Mouse (Mus musculus) CH12F3 (cell line): ENCODE data around the gene Pbp2.

Source experiments
- in situ Hi-C: fragments of 300-500 bp; cut with MboI; formaldehyde crosslinking; loops from 2 replicates; pipeline ENCODE4 v1.14.3; 2020; ENCODE audit warnings: low sequenced_read_pairs

Gene Pbp2

DNA sequence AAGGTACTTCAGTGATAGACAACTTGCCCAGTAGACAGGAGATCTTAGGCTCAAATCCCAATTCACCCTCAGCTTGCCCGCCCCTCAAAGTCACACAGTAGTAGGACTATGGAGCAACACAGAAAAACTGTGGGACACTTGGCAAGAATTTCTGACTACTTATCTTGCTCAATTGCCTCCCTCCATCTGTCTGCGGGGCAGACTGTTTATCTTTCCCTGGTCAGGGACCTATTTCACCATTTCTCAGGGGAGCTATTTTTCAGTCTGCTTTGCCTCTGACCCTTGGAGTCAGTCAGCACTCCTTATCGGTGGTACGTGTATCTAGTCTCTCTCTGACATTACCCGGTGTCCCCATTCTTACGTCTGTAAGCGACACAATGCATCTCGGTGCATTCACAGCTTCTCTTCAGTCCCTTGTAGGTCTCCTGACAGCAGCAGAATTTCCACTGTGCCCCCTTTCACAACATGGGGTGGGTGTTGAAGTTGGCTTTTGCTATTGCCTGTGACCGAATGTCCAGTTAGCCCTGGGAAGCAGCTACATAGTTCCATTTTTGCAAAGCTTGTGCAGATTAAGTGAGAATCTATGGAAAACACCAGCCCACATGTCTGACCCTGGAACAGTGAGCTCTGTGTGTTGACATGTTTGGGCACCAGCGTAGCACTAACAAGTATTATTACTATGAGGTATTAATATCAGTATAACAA lies 7.6 kb downstream of the Pbp2 start:
- in situ Hi-C loops: no loop called here

DNA sequence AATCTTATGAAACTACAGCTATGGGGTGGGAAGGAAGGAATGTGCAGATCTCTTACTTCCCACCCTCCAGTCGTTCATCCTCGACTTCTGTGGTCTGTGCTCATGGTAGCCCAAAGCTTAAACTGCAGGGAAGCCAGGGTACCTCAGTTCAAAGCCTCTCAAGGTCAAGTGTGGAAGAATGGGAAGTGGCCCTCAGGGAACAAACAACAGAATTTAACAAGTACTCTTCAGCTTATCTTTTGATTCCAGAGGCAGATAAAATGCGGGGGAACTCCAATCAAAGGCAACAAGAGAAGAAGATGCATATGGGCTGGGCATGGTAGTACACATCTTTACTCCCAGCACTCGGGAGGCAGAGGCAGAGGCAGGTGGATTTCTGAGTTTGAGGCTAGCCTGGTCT lies 9.7 kb downstream of the Pbp2 start:
- in situ Hi-C loops: no loop called here

DNA sequence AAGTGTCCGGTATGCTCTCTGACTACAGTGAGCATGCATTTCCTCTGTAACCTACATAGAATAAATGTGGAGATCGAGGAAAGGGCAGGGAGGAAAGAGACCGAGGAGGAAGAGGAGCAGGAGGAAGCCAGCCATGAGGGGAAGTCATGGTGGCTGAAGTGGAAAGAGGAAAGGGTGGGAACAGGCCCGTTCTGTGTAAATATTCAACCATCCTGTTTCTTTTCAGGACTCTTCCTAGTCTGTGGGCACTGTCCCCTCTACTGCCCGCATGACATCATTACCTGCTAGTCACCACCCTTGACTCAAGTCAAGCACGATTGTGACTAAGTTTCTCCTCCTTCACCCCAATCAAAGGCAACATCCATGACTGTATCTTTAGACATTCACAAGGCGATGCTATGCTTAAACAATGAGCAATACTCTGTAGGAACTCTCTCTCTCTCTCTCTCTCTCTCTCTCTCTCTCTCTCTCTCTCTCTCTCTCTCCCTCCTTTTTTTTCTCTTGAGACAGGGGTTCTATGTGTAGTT lies 11.1 kb downstream of the Pbp2 start:
- in situ Hi-C loops: no loop called here

DNA sequence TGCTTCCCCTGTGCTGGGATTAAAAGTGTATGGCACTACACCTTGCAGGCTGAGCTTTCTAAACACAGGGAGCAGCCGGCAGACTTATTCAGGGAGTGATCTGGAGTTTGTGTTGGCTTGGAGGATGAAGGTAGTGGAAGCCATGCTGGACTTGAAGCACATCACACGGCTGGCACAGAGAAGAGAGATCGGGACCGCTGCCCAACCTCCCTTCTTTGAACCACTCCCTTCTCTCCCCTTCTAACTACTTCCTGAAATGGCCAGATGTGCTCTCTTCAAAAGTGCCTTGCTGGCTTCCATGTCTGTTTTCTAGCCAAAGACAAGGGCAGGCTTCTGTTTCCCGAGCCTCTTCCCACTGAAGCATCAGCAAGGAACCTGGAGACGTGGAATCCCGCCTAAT lies 12.6 kb downstream of the Pbp2 start:
- in situ Hi-C loops: no loop called here

DNA sequence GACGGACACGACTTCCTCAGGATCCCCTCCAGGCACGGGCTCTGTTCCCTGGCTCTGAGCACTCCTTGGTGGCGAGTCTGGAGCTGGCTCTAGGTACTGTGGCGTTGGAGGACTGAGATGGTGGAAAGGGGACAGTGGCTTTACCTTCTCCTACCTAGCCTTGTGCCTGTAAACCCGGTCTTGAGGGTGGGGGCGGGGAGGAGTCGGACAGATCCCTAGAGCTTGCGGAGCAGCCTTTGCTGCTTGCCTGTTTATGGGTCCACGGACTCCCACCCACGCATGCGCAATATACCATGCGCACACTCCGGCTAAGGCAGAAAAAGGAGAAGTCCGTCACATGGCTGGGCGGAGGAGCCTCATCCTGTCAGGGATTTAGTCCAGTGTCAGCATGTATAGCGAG lies 13.9 kb downstream of the Pbp2 start:
- in situ Hi-C loops: no loop called here

DNA sequence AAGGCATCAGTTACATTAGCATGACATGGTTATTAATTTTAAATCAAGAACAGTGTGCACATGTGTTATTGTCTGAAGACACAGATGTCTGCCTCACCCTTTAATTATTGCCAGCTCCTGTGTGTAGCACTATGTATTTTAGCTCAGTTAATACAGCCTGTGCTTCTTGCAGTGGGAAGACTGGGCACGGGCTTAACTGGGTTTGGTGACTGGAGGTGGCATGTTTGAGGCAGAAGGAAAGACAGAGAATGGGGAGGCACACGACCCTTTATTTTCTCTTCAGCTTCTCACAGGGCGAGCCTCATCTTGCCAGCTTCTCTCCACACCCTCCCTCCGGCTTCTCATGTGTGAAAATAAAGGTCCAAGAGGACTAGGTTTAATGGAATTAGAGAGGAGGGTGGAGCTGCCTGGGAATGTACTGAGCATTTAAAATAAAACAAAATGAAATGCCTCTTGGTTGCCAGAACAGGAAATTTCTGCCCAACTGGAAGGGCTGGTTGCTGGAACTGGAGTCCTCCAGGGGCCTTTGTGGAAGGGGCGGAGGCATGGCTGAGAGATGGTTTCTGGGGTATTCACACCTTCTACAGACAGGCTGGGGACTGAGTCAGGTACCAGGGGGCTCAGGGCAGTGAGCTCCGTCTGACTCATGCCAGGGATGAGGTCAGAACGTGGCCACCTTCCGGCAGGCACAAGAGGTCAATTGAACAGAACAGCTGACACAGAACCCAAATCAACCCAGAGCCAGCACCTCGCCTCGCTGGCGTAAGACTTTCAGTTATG lies 14.9 kb downstream of the Pbp2 start:
- in situ Hi-C loops: no loop called here

DNA sequence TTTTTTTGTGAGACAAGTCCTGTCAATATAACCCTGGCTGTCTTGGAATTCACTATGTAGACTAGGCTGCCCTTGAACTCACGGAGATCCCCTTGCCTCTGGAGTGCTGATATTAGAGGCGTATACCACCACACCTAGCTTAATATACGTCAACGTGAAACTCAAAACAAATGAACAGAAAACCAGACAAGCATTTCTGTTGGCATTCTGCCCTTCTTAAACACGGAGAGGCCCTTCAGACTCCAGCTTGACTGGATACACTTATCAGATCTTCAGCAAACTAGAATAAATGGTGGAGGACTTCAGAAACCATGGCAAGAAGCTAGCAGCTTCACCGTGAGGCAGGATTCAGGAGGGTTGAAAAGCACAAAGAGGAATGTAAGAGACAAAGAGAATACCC lies 16.1 kb downstream of the Pbp2 start:
- in situ Hi-C loops: no loop called here

DNA sequence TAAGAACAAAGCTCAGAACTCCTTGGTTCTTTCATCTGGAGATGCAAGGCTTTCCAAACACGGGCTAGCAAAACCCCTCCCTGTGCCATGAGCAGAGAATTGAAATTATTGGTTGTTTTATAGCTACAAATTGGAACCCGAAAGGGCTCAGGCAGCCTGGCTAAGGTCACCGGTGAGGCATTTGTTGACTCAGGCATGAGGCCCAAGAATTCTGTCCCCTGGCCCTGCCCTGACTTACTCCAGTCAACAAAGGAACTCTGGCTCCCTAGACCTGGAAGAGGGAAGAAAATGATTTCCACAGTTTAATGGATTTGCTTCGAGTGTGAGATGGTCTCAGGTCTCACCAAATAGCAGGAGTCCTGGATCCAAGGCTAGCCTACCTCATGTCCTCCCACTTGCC lies 17.8 kb downstream of the Pbp2 start:
- in situ Hi-C loops: no loop called here

DNA sequence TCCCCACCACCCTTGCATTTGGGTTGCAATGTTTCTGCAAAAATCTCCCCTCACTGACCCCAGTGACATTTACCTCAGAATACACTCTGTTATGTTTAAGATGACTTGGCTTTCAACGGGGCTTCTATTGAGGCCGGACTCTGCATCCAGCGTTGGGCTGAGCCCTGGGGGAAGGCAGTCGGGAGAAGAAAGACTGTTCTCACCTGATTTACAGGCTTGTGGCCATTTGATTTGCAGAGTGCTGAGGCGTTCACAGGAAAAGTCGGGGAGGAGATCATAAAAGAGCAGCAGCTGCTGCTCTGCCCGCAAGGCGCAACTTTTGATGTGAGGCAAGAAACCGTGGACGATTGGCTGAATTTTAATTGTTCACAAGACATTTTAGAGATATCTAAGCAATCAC lies 30.3 kb downstream of the Pbp2 start:
- in situ Hi-C loops: no loop called here

DNA sequence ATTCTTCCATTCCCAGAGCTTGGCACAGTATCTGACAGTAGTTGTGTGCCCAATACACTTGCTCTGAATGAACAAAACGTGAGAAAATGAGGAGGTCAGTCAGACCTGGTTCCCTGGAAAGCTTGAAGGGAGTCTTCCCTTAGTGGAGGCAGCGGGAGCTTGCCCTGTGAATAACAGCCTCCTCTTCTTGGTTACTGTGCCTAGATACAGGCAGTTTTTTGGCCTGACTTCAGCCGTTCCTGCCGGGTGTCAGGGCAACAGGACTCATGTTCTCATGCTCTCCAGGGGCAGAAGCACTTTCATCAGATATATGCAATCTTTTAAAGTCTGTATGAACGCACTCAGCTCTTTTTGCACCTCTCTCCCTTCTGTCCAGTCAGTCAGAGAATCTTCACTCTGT lies 30.9 kb downstream of the Pbp2 start:
- in situ Hi-C loops: no loop called here

DNA sequence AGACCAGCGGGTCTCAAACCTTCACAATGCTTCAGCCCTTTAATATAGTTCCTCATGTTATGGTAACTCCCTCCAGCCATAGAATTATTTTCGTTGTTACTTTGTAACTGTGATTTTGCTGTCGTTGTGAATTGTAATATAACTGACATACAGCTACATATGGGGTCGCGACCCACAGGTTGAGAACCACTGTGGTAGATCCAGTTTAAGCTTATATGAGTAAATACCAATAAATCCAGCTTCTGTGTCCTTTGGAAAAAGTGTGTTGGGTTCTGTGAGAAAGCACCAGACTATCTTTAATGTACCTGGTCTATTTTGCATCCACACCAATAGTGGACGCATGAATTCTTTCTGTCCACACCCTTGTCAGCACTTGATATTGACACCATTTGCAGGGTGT lies 31.9 kb downstream of the Pbp2 start:
- in situ Hi-C loops: no loop called here

DNA sequence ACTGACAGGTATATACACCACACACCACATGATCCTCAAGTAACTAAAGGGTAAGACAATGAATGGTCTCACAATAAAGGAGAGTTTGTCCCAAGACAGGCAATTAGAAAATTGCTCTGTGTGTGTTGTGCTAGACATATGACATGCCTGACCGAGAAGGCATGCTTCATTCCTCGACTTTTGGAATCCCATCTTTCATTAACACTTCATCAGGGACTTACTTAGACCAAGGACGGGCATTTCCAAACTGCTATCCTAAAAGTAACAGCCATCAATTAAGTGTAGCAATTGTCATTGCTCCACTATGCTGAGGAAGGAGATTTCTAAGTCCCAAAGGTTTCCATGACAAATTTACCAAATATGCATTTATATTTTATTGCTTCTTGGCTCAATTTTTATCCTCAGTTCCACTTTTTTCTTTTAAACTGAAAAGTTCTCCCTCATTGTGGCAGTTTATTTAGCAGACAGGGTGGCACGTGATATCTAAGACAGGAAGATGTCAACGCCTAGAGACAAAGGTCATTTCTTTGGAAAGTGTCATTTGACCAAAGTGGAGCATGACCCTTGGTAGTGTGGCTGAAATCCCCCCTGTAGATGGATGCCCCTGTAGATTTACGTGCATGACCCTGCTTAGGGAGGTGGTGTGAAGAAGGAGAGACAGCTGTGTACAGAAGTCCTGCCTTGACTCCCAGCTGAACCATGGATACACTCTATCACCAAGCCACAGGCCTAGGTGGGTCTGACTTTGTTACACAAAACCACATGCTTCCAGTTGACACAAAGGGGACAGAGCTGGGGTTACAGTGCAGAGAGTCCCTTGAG lies 33.5 kb downstream of the Pbp2 start:
- in situ Hi-C loops: no loop called here

DNA sequence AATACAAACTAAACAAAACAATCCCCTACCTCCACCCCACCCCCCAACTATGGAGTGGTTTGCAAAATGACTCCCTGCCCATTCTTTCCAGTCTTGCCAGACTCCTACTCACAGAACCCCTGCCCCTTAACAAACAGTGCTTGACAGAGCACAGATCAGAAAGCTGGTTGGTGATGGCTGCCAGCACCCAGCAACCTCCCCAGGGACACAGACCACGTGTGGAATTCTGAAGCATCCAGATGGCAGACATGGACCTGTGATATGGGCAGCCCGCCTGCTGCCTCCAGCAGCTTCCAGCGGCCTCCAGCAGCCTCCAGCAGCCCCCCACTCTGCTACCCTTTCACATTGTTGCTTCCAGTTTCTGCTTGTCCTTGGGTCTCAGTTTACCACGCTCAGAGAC lies 35.0 kb downstream of the Pbp2 start:
- in situ Hi-C loops: no loop called here

DNA sequence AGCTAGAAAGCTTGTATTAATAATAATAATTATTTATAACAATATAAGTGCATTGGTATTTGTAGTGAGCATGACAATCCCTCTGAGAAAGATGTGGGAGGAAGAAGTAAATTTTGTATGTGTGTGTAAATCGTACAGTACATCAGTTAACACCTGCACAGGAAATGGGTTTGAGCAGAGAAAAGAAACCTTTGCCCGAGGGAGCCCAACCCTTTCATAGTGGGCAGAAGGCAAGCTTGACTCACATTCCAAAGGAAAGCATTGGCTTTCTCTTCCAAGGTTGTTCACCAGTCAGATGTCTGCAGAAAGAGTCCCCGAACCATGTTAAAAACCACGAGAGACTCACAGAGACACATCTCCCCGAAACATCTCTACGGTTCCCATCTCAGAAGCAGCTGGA lies 37.1 kb downstream of the Pbp2 start:
- in situ Hi-C loops: no loop called here

DNA sequence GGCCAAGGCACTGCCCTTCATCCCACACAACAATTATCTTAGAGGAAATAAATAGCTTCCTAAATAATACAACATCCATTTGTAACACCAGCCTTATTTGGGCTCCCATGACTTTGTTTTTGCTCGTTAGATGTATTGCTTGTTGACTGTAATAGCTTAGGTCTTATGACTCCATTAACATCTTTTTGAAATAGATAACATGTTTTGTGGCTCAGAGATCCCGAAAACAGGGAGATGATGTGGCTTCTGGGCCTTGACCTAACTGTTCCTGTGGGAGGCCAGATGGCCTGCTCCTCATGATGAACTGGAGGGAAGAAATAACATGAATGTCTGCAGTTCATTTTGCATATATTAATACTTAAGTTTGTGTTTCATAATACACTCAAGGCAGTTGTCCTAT lies 38.4 kb downstream of the Pbp2 start:
- in situ Hi-C loops: no loop called here

DNA sequence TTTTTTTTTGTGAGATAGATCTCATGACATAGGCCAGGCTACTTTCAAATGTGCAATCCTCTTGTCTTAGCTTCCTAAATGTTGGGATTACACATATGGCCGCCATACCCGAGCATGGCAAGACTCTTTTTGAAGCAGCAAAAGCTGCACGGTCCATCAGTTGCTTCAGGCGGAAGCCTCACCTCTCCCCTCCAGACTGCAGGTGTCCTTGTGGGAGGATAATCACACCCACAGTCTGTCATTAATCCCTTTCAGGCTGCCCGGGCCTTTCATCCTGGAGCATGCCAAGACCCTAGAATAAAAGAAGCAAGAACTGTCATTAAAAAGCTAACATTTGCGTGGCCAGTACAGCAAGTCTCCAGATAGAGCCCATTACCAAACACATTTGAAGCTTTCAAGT lies 40.6 kb downstream of the Pbp2 start:
- in situ Hi-C loops: no loop called here

DNA sequence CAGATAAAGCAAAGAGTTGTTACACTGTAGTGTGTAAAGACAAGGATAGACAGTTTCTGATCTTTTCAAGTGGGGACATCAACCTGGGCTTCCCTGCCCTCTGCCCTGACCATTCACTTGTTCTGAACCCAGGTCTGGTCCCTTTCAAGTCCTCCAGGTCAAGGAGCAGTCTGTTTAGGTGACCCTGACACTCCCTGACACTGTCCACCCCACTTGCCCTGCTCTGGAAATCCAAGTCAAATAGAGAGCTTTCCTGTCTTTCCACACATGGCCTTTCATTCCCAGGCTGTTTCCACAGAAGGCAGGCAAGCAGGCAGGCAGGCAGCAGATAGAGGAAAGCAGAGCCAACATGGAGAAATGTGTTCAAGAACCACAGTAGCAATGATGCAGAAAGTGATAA lies 41.8 kb downstream of the Pbp2 start:
- in situ Hi-C loops: no loop called here

DNA sequence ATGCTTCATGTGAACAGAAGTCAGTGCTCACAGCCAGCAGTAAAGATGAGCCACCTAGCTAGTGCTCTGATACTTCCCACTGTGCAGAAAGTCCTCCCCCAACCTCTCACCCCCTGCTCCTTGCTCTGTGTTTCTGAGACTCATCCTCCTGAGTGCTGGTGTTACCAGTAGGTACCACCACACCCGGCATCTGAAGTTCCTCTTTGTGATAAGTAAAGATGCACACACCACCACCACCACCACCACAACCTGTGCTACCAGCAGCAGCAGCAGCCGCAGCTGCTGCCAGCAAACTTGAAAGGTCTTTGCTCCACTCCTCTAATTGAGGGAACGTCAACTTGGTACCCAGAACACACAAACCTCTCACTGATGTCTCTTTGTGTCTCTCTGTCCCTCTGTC lies 43.0 kb downstream of the Pbp2 start:
- in situ Hi-C loops: no loop called here

DNA sequence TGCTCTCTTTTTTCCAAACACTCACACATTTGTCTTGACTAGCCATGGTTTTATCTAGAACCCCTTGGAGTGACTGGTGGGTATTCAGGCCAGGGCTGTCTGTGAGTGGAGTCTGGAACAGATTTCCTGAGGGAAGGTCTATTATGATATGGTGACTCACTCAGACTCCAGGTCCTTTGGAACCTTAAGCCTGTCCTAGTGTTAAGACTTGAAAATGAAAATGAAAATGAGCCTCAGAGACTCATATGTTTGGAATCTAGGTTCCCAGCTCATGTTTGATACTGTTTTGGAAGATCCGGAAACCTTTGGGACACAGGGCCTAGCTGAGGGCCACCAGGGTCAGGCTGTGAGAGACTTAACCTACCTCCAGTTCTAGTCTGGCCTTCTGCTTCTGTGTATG lies 44.1 kb downstream of the Pbp2 start:
- in situ Hi-C loops: no loop called here

DNA sequence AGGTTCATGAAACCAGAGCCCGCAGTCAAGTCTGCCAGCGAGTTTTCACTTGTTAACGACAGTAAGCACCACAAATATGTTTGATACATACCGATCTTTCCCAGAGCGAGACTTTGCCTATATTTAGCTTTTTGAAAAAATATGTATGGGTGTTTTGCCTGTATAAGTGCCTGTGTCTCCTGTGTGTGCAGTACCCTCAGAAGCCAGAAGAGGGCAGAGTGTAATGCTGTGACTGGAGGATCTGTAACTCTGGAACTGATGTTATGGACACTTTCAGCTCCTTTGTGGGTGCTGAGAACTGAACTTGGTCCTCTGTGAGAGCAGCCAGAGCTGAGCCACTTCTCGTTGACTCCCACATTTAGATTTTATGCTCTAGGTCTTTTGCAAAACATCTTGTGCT lies 46.1 kb downstream of the Pbp2 start:
- in situ Hi-C loops: no loop called here

DNA sequence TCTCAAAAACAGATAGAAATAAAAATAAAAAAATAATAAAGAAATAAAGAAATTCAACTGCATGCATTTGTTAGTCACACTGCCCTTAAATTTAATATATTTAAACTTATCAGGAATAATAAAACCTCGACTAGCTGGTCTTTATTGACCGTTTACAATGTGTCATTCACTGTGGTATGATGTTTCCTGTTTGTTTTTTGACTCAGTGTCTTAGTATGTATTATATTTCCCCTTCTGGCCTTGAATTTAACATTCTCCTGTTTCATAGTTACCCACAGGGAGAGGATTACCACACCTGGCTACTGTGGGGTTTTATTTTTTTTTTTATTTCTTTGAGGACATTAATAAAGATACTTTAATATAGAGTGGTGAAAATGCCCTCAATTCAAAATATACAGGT lies 47.6 kb downstream of the Pbp2 start:
- in situ Hi-C loops: no loop called here

DNA sequence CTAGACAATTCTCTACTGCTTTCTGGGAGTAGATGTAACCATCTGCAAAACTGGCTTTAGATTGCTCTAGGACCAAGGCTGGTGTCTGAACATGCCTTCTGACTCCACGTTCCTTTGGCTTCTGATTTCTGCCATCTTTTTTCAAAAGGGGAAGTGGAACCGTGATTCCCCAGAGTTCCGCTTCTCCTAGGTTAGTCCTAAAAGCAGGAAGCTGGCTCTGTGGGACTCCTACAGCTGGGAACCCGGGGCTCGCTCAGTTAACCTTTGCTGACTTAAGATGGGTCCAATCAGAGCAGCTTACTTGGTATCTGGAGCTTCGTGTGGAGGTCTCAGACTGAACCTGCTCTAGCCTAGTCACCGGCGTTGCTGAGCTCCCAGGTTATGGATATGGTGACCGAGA lies 49.1 kb downstream of the Pbp2 start:
- in situ Hi-C loops: no loop called here
